Mouse (Mus musculus) skeletal muscle tissue, adult 2 months (tissue): ENCODE data around the gene Hcn1.
"Not testable (repeated sequence)": the region's sequence is repeated elsewhere in the genome, so short reads cannot be mapped to it uniquely, and the experiment has no call there.

Experiments used
- DNase-seq: peaks from one replicate; pipeline ENCODE4 v3.0.0-alpha.2; 2012; ENCODE audit warnings: low read depth, low spot score

Gene Hcn1

GRCm38 (mm10) chr13:117877787-117878186 is 275.7 kb downstream of the Hcn1 start:
- no peak for DNase-seq

GRCm38 (mm10) chr13:117880471-117881225 is 278.5 kb downstream of the Hcn1 start:
- no peak for DNase-seq

GRCm38 (mm10) chr13:117892076-117892475 is 290.0 kb downstream of the Hcn1 start:
- DNase-seq: no peak

- no peak for DNase-seq
Measured at GRCm38 (mm10) chr13:117898052-117898451, 295.9 kb downstream of the Hcn1 start.

GRCm38 (mm10) chr13:117907801-117908200 is 305.7 kb downstream of the Hcn1 start:
- DNase-seq: no peak

- DNase-seq: no peak
Measured at GRCm38 (mm10) chr13:117929734-117930133, 327.6 kb downstream of the Hcn1 start.

- DNase-seq: peak; percentile 3
Measured at GRCm38 (mm10) chr13:117931746-117932145, 329.6 kb downstream of the Hcn1 start.

GRCm38 (mm10) chr13:117938761-117939160 is 336.6 kb downstream of the Hcn1 start:
- no peak for DNase-seq

- no peak for DNase-seq
Measured at GRCm38 (mm10) chr13:117940536-117941280, 338.6 kb downstream of the Hcn1 start.

- DNase-seq: no peak
Measured at GRCm38 (mm10) chr13:117946843-117947242, 344.7 kb downstream of the Hcn1 start.

GRCm38 (mm10) chr13:117947704-117948376 is 345.7 kb downstream of the Hcn1 start:
- no peak for DNase-seq

- no peak for DNase-seq
Measured at GRCm38 (mm10) chr13:117958496-117959421, 356.6 kb downstream of the Hcn1 start.

- DNase-seq: no peak
Measured at GRCm38 (mm10) chr13:117964620-117965019, 362.5 kb downstream of the Hcn1 start.

GRCm38 (mm10) chr13:117975382-117975781 is 373.3 kb downstream of the Hcn1 start:
- no peak for DNase-seq

- no peak for DNase-seq
Measured at GRCm38 (mm10) chr13:117975823-117976222, 373.7 kb downstream of the Hcn1 start.

GRCm38 (mm10) chr13:117984339-117984738 is 382.2 kb downstream of the Hcn1 start:
- no peak for DNase-seq

GRCm38 (mm10) chr13:117999767-118000488 is 397.8 kb downstream of the Hcn1 start:
- no peak for DNase-seq

GRCm38 (mm10) chr13:118000538-118000937 is 398.4 kb downstream of the Hcn1 start:
- no peak for DNase-seq

GRCm38 (mm10) chr13:118021176-118021575 is 419.1 kb downstream of the Hcn1 start:
- no peak for DNase-seq

GRCm38 (mm10) chr13:118022891-118023290 is 420.8 kb downstream of the Hcn1 start:
- DNase-seq: not testable (repeated sequence)

GRCm38 (mm10) chr13:118023381-118023780 is 421.3 kb downstream of the Hcn1 start:
- DNase-seq: no peak
